Mouse (Mus musculus): ENCODE measurements around the gene Apaf1. TPM values are rescaled to one million over a fixed set of nuclear protein-coding genes. Genes with fewer than 3 reads are reported as not detected.

Gene Apaf1
- total and polyA plus RNA-seq, 3 experiments = 12.8 to 14.3 TPM; not detected in 1

- TF ChIP-seq MYB (IDR thresholded peaks at IDR 0.05; ENCODE audit: low read depth, low read length) (no peak), MXI1 (IDR thresholded peaks at IDR 0.05; ENCODE audit: low read depth, low read length) (peak; percentile 57; the same call in 1 of the 2 replicates), MEF2A (IDR thresholded peaks at IDR 0.05; ENCODE audit: extremely low read depth, insufficient replicate concordance, low read depth, low read length, poor library complexity, severe bottlenecking) (no peak), JUND (IDR thresholded peaks at IDR 0.05; ENCODE audit: low read depth, low read length) (no peak), ZNF384 (IDR thresholded peaks at IDR 0.05; ENCODE audit: low read depth, low read length) (no peak), USF2 (IDR thresholded peaks at IDR 0.05; ENCODE audit: borderline replicate concordance in 1 of 2, insufficient read depth in 1 of 2, low read depth in 1 of 2, low read length in 2 of 2) (no peak), POLR2AphosphoS2 (IDR thresholded peaks at IDR 0.05; ENCODE audit: low read length) (no peak), USF1 (IDR thresholded peaks at IDR 0.05; ENCODE audit: low read depth, low read length) (no peak), TAL1 (IDR thresholded peaks at IDR 0.05; ENCODE audit: low read length) (no peak), POLR2AphosphoS5 (IDR thresholded peaks at IDR 0.05; ENCODE audit: borderline replicate concordance, low read depth, low read length) (no peak), ETS1 (IDR thresholded peaks at IDR 0.05; ENCODE audit: low read depth, low read length) (0 out of 2 replicates have a peak, but pooled peaks have one; percentile 45), POLR2A (IDR thresholded peaks at IDR 0.05; ENCODE audit: control insufficient read depth in 1 of 2, insufficient read depth in 1 of 2, low read depth in 1 of 2, low read length in 2 of 2, poor library complexity in 1 of 2) (peak in 1 of 2 experiments; percentile 47; a peak in 1 of 4 replicates), ZKSCAN1 (IDR thresholded peaks at IDR 0.05; ENCODE audit: low read depth, low read length) (no peak), E2F4 (IDR thresholded peaks at IDR 0.05; ENCODE audit: borderline replicate concordance, low read depth, low read length) (no peak), MAZ (IDR thresholded peaks at IDR 0.05; ENCODE audit: low read depth, low read length) (no peak)
Observed at GRCm38 (mm10) chr10:91081959-91082507, 537 bp downstream of the Apaf1 start (continued).

GRCm38 (mm10) chr10:91080540-91080939, 2.0 kb downstream of the Apaf1 start:
- Histone ChIP-seq H3K4me1 (ENCODE audit: control insufficient read depth in 1 of 2, insufficient read depth in 2 of 2, low read length in 2 of 2) (peaks cover 3 to 4% of the 10 kb centered on the region in 2 experiments; a peak in 1 of 4 replicates), H3K4me3 (ENCODE audit: control insufficient read depth in 1 of 2, insufficient read depth in 1 of 2, low read depth in 2 of 2, low read length in 2 of 2) (no peak overlapping the region), H3K9me3 (replicated peaks; ENCODE audit: insufficient read depth, low read length) (no peaks in the 10 kb centered on the region), H3K9ac (ENCODE audit: control insufficient read depth, low read depth, low read length, poor library complexity, severe bottlenecking) (no peak overlapping the region), H3K36me3 (ENCODE audit: control insufficient read depth in 1 of 2, insufficient read depth in 2 of 2, low read length in 2 of 2) (peaks cover 2 to 3% of the 10 kb centered on the region in 2 experiments; a peak in 3 of 4 replicates), H3K27me3 (ENCODE audit: control insufficient read depth in 1 of 2, insufficient read depth in 2 of 2, low read length in 2 of 2) (no peaks in the 10 kb centered on the region), H3K27ac (ENCODE audit: control insufficient read depth, low read depth, low read length) (no peak overlapping the region), H3K79me2 (ENCODE audit: control insufficient read depth, insufficient read depth, low read length, poor library complexity) (peaks cover 4% of the 10 kb centered on the region)
- no peak for TF ChIP-seq E2F4 (IDR thresholded peaks at IDR 0.05; ENCODE audit: borderline replicate concordance, low read depth, low read length)
- TF ChIP-seq GATA1 (IDR thresholded peaks at IDR 0.05; ENCODE audit: low read depth, low read length) = no peak
- TF ChIP-seq SIN3A (IDR thresholded peaks at IDR 0.05; ENCODE audit: low read length) = no peak
- TF ChIP-seq BHLHE40 (IDR thresholded peaks at IDR 0.05; ENCODE audit: borderline replicate concordance, low read depth, low read length) = no peak
- no peak for TF ChIP-seq MAZ (IDR thresholded peaks at IDR 0.05; ENCODE audit: low read depth, low read length)
- TF ChIP-seq POLR2AphosphoS5 (IDR thresholded peaks at IDR 0.05; ENCODE audit: borderline replicate concordance, low read depth, low read length) = no peak
- no peak for TF ChIP-seq ZKSCAN1 (IDR thresholded peaks at IDR 0.05; ENCODE audit: low read depth, low read length)
- no peak for TF ChIP-seq TCF12 (IDR thresholded peaks at IDR 0.05; ENCODE audit: low read depth, low read length)
- no peak for TF ChIP-seq JUND (IDR thresholded peaks at IDR 0.05; ENCODE audit: low read depth, low read length)
- TF ChIP-seq GABPA (IDR thresholded peaks at IDR 0.05; ENCODE audit: low read depth, low read length) = no peak
- no peak for TF ChIP-seq RAD21 (IDR thresholded peaks at IDR 0.05; ENCODE audit: low read depth, low read length)
- no peak for TF ChIP-seq MAX (IDR thresholded peaks at IDR 0.05; ENCODE audit: low read length)
- TF ChIP-seq CHD1 (IDR thresholded peaks at IDR 0.05; ENCODE audit: low read depth, low read length) = no peak
- DNase-seq (ENCODE audit: low read depth, low spot score) = no peak

Data from MEL (cell line).